In genomic region chr9:96785187-96785586, GRCm38 (mm10) we compare ENCODE assay signal across 16 mouse cellular contexts. TPM values are rescaled to one million over a fixed set of nuclear protein-coding genes. Genes with fewer than 3 reads are reported as not detected.
DNase-seq lines count a peak whose midpoint lies in the region; ATAC-seq and TF ChIP-seq lines count a peak whose summit lies in the region.
"Had no signal": no experiment of that assay in that cellular context is flagged by ENCODE, and none has a peak within 500 bp of the region (broad histone marks: within the 10 kb centered on the region; RNA-seq: fewer than 3 reads in every experiment).

No protein-coding gene starts in this region.

- H3K4me3 ChIP-seq in lung, embryonic 14.5 days (ENCODE audit: low read depth, low read length) = no peak overlapping the region
- no peak overlapping the region for H3K4me3 ChIP-seq in intestine, embryonic 16.5 days (ENCODE audit: low read length)
- no peak overlapping the region for H3K4me3 ChIP-seq in cerebellum, adult 2 months (replicated peaks; ENCODE audit: insufficient read depth, low read depth, low read length)
- H3K4me3 ChIP-seq: forebrain, embryonic 10.5 days; heart, adult 2 months; liver, embryonic 15.5 days; midbrain, embryonic 15.5 days had no signal

- no peaks in the 10 kb centered on the region for H3K36me3 ChIP-seq in lung, embryonic 14.5 days (ENCODE audit: insufficient read depth)
- H3K36me3 ChIP-seq in intestine, embryonic 16.5 days (ENCODE audit: control insufficient read depth, insufficient read depth, low read length) = no peaks in the 10 kb centered on the region
- H3K36me3 ChIP-seq: forebrain, embryonic 10.5 days; liver, embryonic 15.5 days; midbrain, embryonic 15.5 days had no signal

- peak overlapping the region; percentile 63 for H3K27ac ChIP-seq in lung, embryonic 14.5 days (ENCODE audit: low read depth)
- peak overlapping the region; percentile 77 for H3K27ac ChIP-seq in intestine, embryonic 16.5 days (ENCODE audit: low read length)
- no peak overlapping the region for H3K27ac ChIP-seq in cerebellum, adult 2 months (ENCODE audit: insufficient read depth, low read length)
- H3K27ac ChIP-seq: forebrain, embryonic 10.5 days; heart, adult 2 months; liver, embryonic 15.5 days; midbrain, embryonic 15.5 days had no signal

- peaks cover 18% of the 10 kb centered on the region for H3K4me1 ChIP-seq in lung, embryonic 14.5 days (ENCODE audit: insufficient read depth)
- H3K4me1 ChIP-seq in intestine, embryonic 16.5 days (ENCODE audit: control insufficient read depth, insufficient read depth, low read length) = peaks cover 20% of the 10 kb centered on the region; the same call in 1 of the 2 replicates
- no peaks in the 10 kb centered on the region for H3K4me1 ChIP-seq in cerebellum, adult 2 months (ENCODE audit: control insufficient read depth, insufficient read depth, low read length)
- H3K4me1 ChIP-seq: liver, embryonic 15.5 days; midbrain, embryonic 15.5 days had no signal

- no peak for ATAC-seq in lung, embryonic 14.5 days (ENCODE audit: insufficient read depth)
- no peak for ATAC-seq in intestine, embryonic 16.5 days
- ATAC-seq: midbrain, embryonic 15.5 days had no signal

- 42% methylated on average over 3 of the region's 3 CpGs for WGBS in lung, embryonic 14.5 days
- WGBS in intestine, embryonic 16.5 days = 67% methylated on average over 3 of the region's 3 CpGs
- WGBS in cerebellum, adult 2 months = 78% methylated on average over 3 of the region's 3 CpGs

- DNase-seq in lung, embryonic 14.5 days = no peak
- no peak for DNase-seq in lung, postnatal 25 days (ENCODE audit: low spot score)
- peak; percentile 88 for DNase-seq in MEL-GATA-1-ER (ENCODE audit: extremely low read depth, low read depth)
- peak; percentile 41 for DNase-seq in thymus, postnatal 14 days
- no peak for DNase-seq in cerebellum, adult 2 months
- DNase-seq in right cerebral cortex, postnatal 25 days = no peak
- DNase-seq in left cerebral cortex, postnatal 4 days = no peak
- DNase-seq: adrenal gland, postnatal 10 days; cerebellum, postnatal 10 days; heart, adult 2 months; heart, postnatal 10 days; lung, postnatal 4 days had no signal

- intact Hi-C loops in left cerebral cortex, postnatal 4 days (cut with DNase I) = no loop called here

- no peak overlapping the region for H3K9ac ChIP-seq in lung, embryonic 14.5 days
- H3K9ac ChIP-seq in intestine, embryonic 16.5 days (ENCODE audit: low read depth, low read length) = 0 out of 2 replicates have a peak overlapping the region, but pooled peaks have one; percentile 8
- H3K9ac ChIP-seq: liver, embryonic 15.5 days; midbrain, embryonic 15.5 days had no signal

- no peaks in the 10 kb centered on the region for H3K27me3 ChIP-seq in lung, embryonic 14.5 days (ENCODE audit: insufficient read depth, low read length)
- H3K27me3 ChIP-seq in intestine, embryonic 16.5 days (replicated peaks; ENCODE audit: control insufficient read depth, insufficient read depth, low read length) = no peaks in the 10 kb centered on the region
- no peaks in the 10 kb centered on the region for H3K27me3 ChIP-seq in cerebellum, adult 2 months (ENCODE audit: control insufficient read depth, insufficient read depth, low read length)
- H3K27me3 ChIP-seq: liver, embryonic 15.5 days; midbrain, embryonic 15.5 days had no signal

- H3K9me3 ChIP-seq in lung, embryonic 14.5 days (ENCODE audit: low read depth, low read length) = no peaks in the 10 kb centered on the region
- H3K9me3 ChIP-seq in intestine, embryonic 16.5 days (ENCODE audit: control insufficient read depth, low read length) = no peaks in the 10 kb centered on the region
- H3K9me3 ChIP-seq: forebrain, embryonic 10.5 days; liver, embryonic 15.5 days; midbrain, embryonic 15.5 days had no signal

- H3K4me2 ChIP-seq in lung, embryonic 14.5 days = no peak overlapping the region
- no peak overlapping the region for H3K4me2 ChIP-seq in intestine, embryonic 16.5 days (ENCODE audit: low read depth, low read length)
- H3K4me2 ChIP-seq: liver, embryonic 15.5 days; midbrain, embryonic 15.5 days had no signal

- TF ChIP-seq CTCF in lung, embryonic 14.5 days (IDR thresholded peaks at IDR 0.05; ENCODE audit: low read depth) = no peak
- no peak for TF ChIP-seq CTCF in cerebellum, adult 2 months (IDR thresholded peaks at IDR 0.05; ENCODE audit: borderline replicate concordance, insufficient read depth, low read depth, low read length)

- TF ChIP-seq POLR2A in cerebellum, adult 2 months (IDR thresholded peaks at IDR 0.05; ENCODE audit: borderline replicate concordance, insufficient read depth, low read length) = no peak

RNA-seq across cellular contexts. Expression of gene Zbtb38, which starts 32.6 kb away (rescaled TPM):
- 24.5 and 24.6 TPM in 2 replicates for polyA plus RNA-seq in lung, embryonic 14.5 days (2014; fragmentation: Nextera tagmentation; extraction: Ambion mirVana)
- 20.3 and 20.6 TPM in 2 replicates for polyA plus RNA-seq in intestine, embryonic 16.5 days (2015; fragmentation: Nextera tagmentation; extraction: Ambion mirVana)
- polyA plus RNA-seq in cerebellum, adult 2 months (2012; rRNA removed) = 19.2 and 21.5 TPM in 2 replicates
- 10 to 100 TPM; 65.6 to 66.3 TPM for total RNA-seq in left cerebral cortex, postnatal 4 days (2021)

Comparison
In these comparisons a context has a peak if more than half of its experiments do, and no peak if none do; other contexts are left out.
1. DNase-seq: peak in MEL-GATA-1-ER (single experiment) and thymus, postnatal 14 days (single experiment); none in lung, embryonic 14.5 days (single experiment), lung, postnatal 25 days (single experiment), cerebellum, adult 2 months (0 of 2), right cerebral cortex, postnatal 25 days (single experiment) and left cerebral cortex, postnatal 4 days (single experiment).